Mouse (Mus musculus) heart, adult 11 months (tissue): ENCODE data around the gene Blvrb.
A peak's percentile ranks its signal among the peaks of the same experiment; 100 is the strongest.

Source experiments
- DNase-seq: peaks from one replicate; pipeline ENCODE4 v3.0.0; 2022

Blvrb gene

GRCm38 (mm10) chr7:27449256-27449862, 1.6 kb downstream of the Blvrb start:
- DNase-seq, result peak; percentile 97

- no peak for DNase-seq
These were observed 3.6 kb downstream of the Blvrb start for GRCm38 (mm10) chr7:27451359-27451758.

GRCm38 (mm10) chr7:27452206-27452770, 4.5 kb downstream of the Blvrb start:
- DNase-seq, result peak; percentile 85

DNA sequence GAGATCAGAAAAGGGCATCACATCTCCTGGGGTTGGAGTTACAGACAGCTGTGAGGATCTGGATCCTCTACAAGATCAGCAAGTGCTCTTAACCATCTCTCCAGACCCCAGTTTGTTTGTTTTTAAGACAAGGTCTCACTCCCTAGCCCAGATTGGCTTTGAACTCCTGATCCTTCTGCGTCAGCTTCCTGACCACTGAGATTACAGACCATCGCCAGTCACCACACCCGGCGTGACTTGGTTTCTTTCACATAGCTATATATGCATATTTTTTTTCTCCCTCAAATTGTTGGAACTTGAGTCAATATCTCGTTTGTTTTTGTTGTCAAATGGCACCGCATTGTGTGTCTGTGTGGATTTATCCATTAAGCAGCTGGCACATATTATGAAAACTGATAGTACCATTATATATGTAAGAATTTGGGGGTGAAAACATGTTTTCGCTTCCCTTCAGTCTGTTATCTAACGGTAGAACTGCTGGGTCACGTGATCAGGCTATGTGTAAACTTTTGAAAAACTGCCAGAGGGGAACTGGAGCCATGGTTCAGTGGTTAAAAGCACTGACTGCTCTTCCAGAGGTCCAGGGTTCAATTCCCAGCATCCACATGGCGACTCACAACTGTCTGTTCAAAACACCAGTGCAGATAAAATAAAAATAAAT, 6.8 kb downstream of the Blvrb start:
- DNase-seq, result no peak

GRCm38 (mm10) chr7:27455273-27455672, 7.5 kb downstream of the Blvrb start:
- DNase-seq, result no peak

DNA sequence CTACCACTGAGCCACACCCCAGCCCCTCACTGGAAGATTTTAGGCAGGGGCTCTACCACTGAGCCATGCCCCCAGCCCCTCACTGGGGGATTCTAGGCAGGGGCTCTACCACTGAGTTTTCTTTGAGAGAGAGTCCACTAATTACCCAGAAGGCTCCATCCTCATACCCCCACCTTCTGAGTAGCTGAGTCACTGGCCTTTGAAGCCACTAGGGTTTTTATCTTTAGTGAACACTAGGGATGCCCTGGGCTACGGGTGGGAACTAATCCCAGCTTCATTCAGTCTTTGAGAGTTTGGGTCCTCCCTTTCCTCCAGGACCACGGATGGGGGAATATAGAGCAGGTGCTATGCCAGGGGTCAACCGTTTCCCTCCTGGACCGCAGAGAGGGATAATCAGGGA, 10.8 kb downstream of the Blvrb start:
- peak; percentile 80 for DNase-seq

DNA sequence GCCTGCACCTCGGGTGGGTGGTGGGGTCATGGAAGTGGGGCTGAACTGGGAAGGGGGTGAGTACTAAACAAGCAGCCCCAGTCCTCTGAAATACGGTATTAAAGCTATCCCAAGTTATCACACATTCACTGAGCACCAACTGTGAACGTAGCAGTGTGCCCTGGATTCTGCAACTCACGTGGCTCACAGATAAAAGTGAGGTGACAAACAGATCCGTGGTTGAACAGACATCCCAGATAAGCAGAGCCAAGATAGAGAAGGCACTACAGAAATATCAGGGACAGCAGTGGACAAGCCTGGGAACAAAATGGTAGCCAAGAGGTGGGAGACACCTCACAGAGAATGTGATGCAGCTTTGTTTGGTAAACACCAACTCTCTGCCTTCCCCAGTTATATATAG, 11.9 kb downstream of the Blvrb start:
- DNase-seq, result no peak

DNA sequence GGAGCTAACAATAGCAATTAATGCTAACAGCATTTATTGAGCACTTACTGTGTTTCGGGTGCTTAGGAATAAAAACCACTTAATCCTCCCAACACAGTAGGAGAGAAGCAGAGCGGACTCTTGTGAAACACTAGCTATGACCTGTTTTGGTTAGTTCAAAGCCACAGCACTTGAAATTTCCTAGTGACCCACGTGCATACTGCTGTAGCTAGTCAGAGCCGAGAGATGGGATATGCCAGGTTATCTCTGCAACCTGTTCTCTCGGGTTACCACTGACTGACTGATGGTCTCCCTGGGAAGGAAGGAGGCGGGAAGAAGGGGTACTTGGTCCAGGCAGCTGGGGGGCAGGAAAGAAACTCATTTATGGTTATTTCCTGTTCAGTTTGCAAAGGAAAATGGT, 12.7 kb downstream of the Blvrb start:
- DNase-seq, result no peak

- peak; percentile 80 for DNase-seq
These were observed 19.9 kb downstream of the Blvrb start for GRCm38 (mm10) chr7:27467648-27468047.

GRCm38 (mm10) chr7:27471390-27472120, 23.8 kb downstream of the Blvrb start:
- DNase-seq, result peak; percentile 91

- peak; percentile 93 for DNase-seq
These were observed 24.8 kb downstream of the Blvrb start for GRCm38 (mm10) chr7:27472596-27472995.

- DNase-seq, result peak; percentile 100
These were observed 25.5 kb downstream of the Blvrb start, which contains the start of gene Sertad3 for GRCm38 (mm10) chr7:27473156-27473834. Gene Sertad3 (plus strand): TSS chr7:27473768.

- DNase-seq, result no peak
These were observed 26.2 kb downstream of the Blvrb start for GRCm38 (mm10) chr7:27473835-27474489.

DNA sequence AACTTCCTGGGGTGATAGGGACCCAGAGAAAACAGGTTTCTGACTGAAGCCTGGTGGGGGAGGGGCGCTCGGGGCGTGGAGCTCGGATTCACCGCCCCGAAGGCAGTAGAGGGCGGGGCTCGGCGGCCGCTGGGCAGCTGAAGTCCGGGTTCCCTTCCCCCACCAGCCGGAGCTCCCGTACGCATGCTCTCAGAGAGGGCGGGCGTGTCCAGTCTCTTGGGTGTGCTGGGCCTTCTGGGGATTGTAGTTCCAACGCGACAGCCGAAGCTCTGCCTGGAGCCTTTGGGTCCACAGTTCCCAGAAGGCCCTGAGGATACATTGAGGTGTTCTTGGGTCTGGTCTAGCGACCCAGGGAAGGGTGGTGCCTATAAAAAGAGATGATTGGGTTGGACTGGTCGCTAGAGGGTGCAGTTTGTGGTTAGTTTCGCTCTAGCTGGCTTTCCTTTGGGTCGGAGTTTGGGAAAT, 26.7 kb downstream of the Blvrb start:
- peak; percentile 100 for DNase-seq

DNA sequence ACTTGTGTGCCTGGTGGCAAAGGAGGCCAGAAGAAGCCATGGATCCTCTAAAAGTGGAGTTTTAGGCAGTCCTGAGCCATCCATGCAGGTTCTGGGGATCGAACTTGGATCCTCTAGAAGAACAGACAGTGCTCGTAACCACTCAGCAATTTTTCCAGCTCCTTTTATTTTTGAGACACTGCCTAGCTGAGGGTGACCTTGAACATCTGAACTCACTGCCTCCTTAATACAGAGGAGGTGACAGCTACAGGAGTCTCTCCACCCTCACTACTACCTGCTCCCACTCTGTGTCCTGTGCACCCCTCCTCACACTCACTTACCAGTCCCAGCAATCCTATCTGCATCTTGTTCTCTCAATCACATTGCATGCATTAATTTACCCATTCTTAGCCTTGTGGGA, 27.8 kb downstream of the Blvrb start:
- no peak for DNase-seq

DNA sequence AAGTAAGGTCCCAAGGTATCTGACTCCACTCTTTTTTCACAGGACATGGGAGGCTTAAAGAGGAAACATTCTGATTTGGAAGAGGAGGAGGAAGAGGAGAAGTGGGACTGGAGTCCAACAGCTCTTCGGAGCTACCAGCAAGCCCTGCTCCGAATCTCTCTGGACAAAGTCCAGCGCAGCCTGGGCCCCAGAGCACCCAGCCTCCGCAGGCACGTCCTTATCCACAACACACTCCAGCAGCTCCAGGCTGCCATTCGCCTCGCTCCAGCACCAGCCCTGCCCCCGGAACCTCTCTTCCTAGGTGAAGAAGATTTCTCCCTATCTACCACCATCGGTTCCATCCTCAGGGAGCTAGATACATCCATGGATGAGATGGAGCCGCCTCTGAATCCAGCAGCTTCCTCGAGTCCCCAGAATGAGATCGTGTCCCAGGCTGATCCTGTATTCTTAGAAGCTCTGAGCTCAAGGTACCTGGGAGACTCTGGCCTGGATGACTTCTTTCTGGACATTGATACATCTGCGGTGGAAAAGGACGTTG, 28.4 kb downstream of the Blvrb start:
- DNase-seq, result no peak

- DNase-seq, result no peak
These were observed 30.8 kb downstream of the Blvrb start for GRCm38 (mm10) chr7:27478561-27478960.

DNA sequence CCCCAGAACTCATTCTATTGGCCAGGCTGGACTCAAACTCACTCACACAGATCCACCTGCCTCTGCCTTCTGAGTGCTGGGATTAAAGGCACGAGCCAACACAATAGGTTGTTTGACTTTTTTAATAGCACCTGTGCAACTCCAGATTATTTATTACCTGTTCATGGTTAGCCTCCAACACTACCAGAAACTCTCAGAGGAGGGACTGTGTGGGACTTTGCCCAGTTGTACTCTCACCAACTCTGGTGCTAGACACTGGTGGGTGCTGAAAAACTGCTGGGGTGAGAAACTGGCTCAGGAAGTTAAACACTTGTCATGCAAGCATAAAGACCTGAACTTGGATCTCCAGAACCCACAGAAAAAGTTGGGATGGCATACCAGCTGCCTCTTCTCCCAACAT, 32.0 kb downstream of the Blvrb start:
- DNase-seq, result no peak

- peak; percentile 89 for DNase-seq
These were observed 32.7 kb downstream of the Blvrb start for GRCm38 (mm10) chr7:27480506-27480905.

DNA sequence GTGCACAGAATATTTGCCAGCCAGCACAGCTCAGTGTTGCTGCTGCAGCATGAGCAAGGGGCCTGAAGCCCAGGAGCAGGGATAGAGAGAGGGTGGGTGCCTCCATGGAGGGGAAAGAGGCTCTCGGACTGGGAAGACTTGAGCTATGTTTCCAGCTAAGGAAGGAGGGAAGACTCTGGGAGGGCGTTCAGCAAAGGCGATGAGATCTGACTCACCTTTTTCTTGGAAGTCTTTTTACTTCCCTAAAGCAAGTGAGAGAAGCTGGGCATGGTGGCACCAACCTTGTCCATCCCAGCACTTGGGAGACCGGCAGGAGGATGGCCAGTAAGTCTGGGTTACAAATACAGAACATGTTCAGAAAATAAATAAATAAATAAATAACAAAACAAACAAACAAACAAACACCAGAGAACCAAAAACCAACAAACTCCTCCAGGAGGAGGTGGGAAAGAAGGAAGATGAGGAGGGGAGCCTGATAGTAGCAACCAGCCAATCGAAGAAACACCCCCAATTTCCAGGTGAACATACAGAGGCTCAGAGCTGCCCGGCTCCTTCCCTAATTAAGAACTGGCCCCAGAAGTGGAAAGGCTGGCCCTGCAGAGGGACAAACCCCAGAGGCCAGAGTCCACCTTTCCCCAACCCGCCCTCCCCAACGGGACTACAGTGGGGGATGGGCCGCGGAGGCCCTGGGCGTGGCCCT, 33.3 kb downstream of the Blvrb start:
- no peak for DNase-seq

GRCm38 (mm10) chr7:27481627-27481969, 33.8 kb downstream of the Blvrb start:
- peak; percentile 100 for DNase-seq

- no peak for DNase-seq
These were observed 36.1 kb downstream of the Blvrb start for GRCm38 (mm10) chr7:27483860-27484259.
